Mouse (Mus musculus): ENCODE results near the gene Clec4a1.

The Clec4a1 gene

GRCm38 (mm10) chr6:122921451-122921850, at the start of gene Clec4a1:
Gene Clec4a1, plus strand, starts transcription at chr6:122921848.
- no peak for DNase-seq (ENCODE audit: low spot score)

- DNase-seq (ENCODE audit: low spot score), result peak; percentile 51
These were observed 48.8 kb upstream of the Clec4a1 start for GRCm38 (mm10) chr6:122872800-122873199.

GRCm38 (mm10) chr6:122873871-122874719, 47.6 kb upstream of the Clec4a1 start, which contains the start of gene Necap1:
Gene Necap1, plus strand, starts transcription at chr6:122874474.
- peak; percentile 96 for DNase-seq (ENCODE audit: low spot score)

GRCm38 (mm10) chr6:122874720-122875389, 46.8 kb upstream of the Clec4a1 start:
- DNase-seq (ENCODE audit: low spot score), result no peak

- DNase-seq (ENCODE audit: low spot score), result no peak
These were observed 42.4 kb upstream of the Clec4a1 start for GRCm38 (mm10) chr6:122879141-122879735.

- no peak for DNase-seq (ENCODE audit: low spot score)
These were observed 41.7 kb upstream of the Clec4a1 start for GRCm38 (mm10) chr6:122879781-122880505.

GRCm38 (mm10) chr6:122881287-122881686, 40.4 kb upstream of the Clec4a1 start:
- DNase-seq (ENCODE audit: low spot score), result no peak

GRCm38 (mm10) chr6:122883603-122884002, 38.0 kb upstream of the Clec4a1 start:
- no peak for DNase-seq (ENCODE audit: low spot score)

GRCm38 (mm10) chr6:122889599-122889998, 32.0 kb upstream of the Clec4a1 start:
- no peak for DNase-seq (ENCODE audit: low spot score)

- peak; percentile 43 for DNase-seq (ENCODE audit: low spot score)
These were observed 29.1 kb upstream of the Clec4a1 start for GRCm38 (mm10) chr6:122892442-122893049.

GRCm38 (mm10) chr6:122919922-122920321, 1.7 kb upstream of the Clec4a1 start:
- no peak for DNase-seq (ENCODE audit: low spot score)

GRCm38 (mm10) chr6:122934845-122935244, 13.2 kb downstream of the Clec4a1 start:
- no peak for DNase-seq (ENCODE audit: low spot score)

GRCm38 (mm10) chr6:122939618-122940017, 18.0 kb downstream of the Clec4a1 start:
- DNase-seq (ENCODE audit: low spot score), result no peak

- DNase-seq (ENCODE audit: low spot score), result no peak
These were observed 25.1 kb downstream of the Clec4a1 start for GRCm38 (mm10) chr6:122946760-122947159.

- DNase-seq (ENCODE audit: low spot score), result no peak
These were observed 30.8 kb downstream of the Clec4a1 start, which contains the start of gene Clec4a3 for GRCm38 (mm10) chr6:122952401-122952800. Gene Clec4a3, plus strand, starts transcription at chr6:122952515.

- no peak for DNase-seq (ENCODE audit: low spot score)
These were observed 42.9 kb downstream of the Clec4a1 start for GRCm38 (mm10) chr6:122964562-122964961.

GRCm38 (mm10) chr6:122969048-122969447, 47.4 kb downstream of the Clec4a1 start:
- no peak for DNase-seq (ENCODE audit: low spot score)
